Mouse (Mus musculus) urinary bladder, postnatal 14 days (tissue): ENCODE measurements around the gene Bdh1.

Experiments
- DNase-seq: peaks from one replicate; pipeline ENCODE4 v3.0.0; 2021; ENCODE audit warnings: low spot score

The Bdh1 gene

DNA sequence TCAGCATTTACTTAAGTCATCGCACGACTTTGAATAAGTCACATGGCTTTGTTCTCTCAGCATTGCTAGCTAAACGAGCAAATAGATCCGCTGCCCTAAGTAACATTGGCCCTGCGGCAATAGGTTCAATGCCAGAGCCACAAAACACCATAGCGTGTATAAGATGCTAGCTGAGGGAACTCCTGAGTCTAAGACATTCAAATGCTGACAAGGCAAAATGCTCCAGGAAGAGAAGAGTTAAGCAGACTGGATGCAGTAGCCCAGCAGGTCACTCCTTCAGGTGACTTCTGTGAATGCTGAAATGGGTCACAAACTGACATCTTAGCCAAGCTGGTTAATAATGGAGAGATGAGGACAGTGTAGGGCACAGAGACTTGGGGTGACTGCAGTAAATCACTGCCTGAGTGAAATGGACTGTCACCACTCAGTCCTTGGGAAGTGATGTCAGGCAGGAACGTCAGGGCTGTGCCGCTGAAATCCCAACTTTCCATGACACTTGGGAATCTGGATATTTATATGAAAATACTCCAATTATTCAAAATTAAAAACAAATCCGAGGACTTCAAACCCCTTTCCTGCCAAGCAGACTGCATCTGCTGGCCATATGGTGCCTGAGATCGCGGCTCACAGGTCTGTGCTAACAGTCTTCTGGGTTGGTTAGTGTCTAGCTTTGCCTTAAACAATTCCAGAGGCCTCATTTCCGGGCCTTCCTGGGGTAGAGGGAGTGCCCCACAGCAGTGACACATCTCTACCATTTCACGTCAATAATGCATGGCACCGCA, 79.1 kb downstream of the Bdh1 start:
- DNase-seq: no peak

DNA sequence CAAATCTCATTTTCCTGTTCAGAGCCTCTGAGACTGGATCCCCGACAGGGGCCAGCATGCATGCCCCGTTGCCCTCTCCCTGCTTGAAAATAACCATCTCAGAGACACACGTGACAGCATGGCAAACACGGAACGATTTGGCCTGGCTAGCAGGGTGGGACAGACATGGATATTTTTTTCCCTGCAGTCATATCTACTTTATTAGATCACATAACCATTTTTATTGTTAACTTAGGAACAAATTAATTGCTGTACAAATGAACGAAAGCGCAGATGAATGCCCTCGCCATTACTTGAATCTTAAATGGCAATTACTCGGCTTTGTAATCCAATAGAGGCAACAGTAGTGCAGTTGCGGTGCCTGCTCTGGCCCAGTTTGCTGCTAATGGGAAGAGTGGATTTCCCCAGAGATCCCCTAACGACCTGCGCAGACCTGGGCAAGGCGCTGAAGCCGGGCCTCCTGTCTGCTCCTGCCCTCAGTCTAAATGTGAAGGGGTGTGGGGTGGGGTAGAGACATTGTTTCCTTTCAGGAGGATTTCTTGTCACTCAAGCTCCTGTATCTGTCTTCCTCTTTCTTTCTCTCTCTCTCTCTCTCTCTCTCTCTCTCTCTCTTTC, 79.8 kb downstream of the Bdh1 start:
- DNase-seq: no peak

DNA sequence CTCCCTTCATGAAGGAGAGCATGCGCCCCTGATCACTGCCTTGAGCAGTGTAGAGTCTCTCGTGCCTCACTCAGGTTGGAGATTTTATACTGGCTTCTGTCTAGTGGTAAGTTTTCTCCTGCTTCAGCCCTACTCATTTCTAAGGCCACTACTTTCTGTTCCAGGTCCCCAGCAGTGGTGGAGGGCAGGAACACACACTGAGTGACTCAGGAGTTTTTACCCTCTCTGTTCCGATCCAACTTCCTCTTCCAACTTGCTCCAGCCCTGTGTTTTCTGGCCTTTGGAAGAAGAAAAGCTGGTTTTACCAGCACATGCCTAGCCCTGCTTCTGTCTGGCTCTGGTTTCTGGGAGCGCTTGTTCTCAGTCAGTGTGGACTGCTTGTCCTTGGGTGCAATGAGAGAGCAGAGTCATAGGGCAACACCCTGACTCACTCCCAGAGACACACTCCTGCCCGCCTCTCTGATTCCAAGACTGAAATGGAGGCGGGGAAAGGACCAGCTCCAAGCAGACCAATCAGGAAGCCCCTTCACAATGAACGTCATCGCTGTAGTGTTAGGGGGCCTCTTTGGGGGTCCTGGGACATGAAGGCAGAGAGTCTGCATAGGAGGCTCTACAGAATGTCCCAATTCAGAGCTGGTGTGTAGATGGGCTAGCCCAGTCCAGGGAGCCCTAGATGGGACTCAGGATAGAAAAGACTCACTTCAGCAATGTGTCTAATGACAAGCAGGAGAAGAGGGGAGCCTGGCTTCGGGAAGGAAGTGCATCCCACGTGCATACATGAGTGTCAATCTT, 84.8 kb downstream of the Bdh1 start:
- peak; percentile 75 for DNase-seq

DNA sequence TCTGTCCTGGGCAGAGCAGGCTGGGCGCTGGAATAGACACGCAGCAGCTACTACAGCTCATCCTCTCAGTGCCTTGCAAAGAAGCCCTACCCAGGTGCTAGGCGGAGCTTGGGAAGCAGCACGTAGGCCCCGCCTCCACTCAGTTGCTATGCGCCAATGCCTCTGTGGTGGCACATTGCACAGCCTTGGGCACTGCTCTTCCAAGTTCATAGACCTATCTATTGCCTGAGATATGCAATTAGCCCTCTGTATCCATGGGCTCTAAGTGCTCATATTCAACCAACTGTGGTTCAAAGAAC, 85.3 kb downstream of the Bdh1 start:
- peak; percentile 63 for DNase-seq

DNA sequence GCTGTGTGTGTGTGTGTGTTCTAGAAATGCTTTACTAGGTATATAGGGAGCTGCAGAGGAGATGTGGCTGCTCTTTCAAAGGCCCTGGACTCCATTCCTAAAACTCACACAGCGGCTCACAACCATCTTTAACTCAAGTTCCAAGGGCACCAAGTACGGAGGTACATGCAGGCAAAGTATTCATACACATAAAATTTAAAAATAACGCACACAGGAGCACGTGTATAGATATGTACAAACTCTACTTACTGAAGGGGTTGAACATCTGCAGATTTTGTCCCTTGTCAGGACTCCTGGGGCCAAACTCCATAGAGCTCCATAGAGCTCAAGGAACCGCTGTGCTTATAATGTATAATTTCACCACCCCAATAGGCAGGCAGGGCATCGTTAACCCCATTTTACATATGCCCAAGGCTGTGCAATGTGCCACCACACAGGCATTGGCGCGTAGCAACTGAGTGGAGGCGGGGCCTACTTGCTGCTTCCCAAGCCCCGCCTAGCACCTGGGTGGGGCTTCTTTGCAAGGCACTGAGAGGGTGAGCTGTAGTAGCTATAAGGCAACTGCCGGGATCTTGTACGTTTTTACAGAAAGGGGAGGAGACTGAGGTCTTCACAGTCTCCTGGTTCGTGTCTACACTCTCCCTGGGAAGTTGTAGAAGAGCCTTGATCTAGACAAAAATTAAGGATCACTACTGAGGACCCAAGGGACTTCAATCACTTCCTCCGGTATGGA, 85.9 kb downstream of the Bdh1 start:
- peak; percentile 72 for DNase-seq
